Mouse (Mus musculus): ENCODE data around the gene Hist1h2aa.

Gene Hist1h2aa

DNA sequence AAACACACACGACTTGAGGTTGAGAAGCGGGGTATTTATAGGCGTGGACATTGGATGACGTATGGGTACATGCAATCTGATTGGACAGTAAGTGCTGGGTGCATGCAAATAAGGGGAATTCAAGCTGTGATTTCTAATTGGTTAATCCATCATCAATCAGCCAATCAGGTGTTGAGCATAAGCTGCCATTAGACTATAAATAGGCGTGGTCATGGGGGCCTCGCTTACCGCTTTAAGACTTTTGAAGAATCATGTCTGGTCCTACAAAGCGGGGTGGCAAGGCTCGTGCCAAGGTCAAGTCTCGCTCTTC lies at the start of gene Hist1h2aa:
Gene Hist1h2aa (plus strand): TSS at position 252 of the 310 bp plus-strand sequence.
- DNase-seq (ENCODE audit: low spot score): no peak

DNA sequence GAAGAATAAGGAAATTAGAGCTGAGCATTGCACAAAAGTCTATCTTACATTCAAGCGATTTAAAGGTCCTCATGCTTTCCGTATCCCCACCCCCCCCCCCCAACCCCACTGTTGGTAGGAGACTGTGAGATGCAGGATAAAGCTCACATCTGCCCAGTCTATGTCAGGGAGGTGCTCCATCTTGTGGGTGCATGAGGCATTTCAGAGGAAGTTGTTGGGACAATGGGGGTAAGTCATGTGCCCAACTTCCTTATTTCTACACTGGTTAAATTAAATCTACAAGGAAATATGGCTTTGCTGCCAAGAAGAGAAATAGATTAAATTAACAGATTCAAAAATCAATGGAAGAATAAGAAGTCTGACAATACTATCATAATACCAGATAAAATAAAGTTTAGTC lies 48.7 kb upstream of the Hist1h2aa start:
- no peak for DNase-seq (ENCODE audit: low spot score)

DNA sequence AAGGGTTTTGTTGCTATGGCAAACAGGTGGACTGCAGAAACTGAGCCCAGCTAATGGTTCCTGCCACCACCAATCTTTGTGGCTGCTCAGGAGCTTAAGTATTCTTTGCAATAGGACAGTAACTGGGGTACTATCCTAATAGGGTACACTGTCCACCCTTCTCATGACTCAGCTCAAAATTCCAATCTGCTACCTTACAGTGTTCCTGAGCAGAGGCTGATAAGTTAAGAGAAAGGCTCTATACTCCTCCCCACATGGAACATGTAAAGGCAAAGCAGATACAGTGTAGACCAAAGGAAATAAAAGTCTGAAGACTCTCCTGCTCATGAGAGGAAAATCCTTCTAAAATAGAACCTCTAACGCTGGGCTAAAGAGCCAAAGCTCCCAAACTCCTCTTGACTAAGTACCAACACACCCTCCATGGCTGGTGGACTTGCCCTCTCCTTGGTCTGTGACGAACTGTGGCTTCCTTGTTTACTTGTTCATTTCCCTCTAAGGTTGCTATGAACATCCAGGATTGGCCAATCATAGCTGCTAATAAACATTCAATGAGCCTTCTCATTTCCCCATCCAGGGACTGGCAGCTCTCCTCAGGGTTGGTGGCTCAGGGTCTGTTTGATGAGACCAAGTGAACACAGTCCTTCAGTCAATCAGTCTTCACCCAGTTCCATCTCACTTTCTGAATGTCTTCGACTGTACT lies 47.1 kb upstream of the Hist1h2aa start:
- no peak for DNase-seq (ENCODE audit: low spot score)

DNA sequence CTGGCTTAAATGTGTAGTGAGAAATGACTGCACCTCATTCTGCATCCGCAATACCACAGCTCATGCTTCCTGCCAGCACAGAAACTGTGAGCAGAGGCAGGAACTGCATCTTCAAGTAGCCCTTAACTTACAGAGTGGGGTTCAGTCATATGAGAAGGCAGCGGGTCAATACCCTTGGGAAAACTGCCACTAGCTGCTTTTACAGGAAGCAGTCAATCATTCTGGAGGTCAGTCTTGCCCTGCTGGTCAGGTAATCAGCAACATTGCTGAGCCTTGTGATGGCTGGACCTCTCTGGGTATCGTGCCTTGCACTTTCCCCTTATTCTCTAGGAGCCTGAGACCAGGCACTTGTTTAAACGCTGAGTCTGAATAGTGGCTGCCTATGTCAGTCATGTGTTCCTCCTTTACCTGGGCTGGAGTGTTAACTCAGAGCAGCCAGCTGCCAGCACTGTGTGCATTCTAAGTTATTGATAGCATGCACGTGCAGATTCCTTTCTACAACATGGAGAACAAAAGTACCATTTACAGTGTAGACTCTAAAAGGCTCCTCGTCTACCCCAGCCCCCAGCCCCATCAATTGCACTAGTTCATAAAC lies 45.2 kb upstream of the Hist1h2aa start:
- no peak for DNase-seq (ENCODE audit: low spot score)

GRCm38 (mm10) chr13:23892592-23893268 lies 41.5 kb upstream of the Hist1h2aa start:
- no peak for DNase-seq (ENCODE audit: low spot score)

DNA sequence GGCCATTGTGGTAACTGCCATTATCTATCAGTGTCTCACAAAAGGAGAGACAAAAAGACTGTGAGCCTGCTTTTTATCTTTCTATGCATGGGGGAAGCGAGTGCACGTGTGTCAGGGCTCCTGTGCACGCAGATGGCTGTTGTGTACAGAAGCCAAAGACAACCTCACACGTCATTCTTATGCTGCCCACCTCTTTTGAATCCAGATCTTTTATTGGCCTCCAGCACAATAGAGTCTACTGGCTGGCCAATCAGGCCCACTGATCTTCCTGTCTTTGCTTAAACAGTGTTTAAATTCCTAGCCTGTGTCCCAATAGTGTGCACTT lies 41.0 kb upstream of the Hist1h2aa start:
- DNase-seq (ENCODE audit: low spot score): no peak

- no peak for DNase-seq (ENCODE audit: low spot score)
Observed at GRCm38 (mm10) chr13:23898242-23898641, 36.0 kb upstream of the Hist1h2aa start.

GRCm38 (mm10) chr13:23906906-23907305 lies 27.4 kb upstream of the Hist1h2aa start:
- no peak for DNase-seq (ENCODE audit: low spot score)

DNA sequence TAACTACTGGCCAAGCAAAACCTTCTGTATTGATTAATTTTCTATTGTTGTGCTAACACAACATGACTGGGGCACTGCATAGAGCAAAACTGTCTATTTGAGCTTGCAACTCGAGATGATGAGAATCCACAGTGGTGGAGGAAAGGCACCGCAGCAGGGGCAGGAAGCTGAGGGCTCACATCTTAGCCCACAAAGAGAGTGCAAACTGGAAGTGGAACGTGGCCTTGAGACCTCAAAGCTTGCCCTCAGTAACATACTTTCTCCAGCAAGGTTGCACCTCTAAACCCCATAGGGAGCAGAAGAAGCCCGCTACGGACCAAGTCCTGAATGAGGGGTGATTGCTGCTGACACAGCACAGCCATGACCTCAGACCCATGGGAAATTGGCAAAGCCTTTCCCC lies 24.1 kb upstream of the Hist1h2aa start:
- DNase-seq (ENCODE audit: low spot score): no peak

DNA sequence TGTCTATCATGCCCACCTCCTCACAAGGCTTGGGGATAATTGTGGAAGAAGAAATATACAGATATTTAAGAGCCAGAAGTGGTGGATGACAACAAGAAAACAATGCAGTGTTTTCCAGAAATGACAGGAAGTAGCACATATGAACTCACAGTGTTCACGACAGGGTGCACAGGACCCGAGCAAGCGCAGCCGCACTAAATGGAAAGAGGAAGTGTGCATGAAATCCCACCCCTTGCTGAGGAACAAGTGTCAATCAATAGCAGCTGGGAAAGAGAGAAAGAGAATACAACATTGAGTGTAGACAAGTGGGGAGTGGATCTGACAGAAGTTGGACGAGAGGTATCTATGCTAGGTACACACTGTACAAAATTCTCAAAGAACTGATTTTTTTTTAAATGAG lies 22.9 kb upstream of the Hist1h2aa start:
- DNase-seq (ENCODE audit: low spot score): no peak

DNA sequence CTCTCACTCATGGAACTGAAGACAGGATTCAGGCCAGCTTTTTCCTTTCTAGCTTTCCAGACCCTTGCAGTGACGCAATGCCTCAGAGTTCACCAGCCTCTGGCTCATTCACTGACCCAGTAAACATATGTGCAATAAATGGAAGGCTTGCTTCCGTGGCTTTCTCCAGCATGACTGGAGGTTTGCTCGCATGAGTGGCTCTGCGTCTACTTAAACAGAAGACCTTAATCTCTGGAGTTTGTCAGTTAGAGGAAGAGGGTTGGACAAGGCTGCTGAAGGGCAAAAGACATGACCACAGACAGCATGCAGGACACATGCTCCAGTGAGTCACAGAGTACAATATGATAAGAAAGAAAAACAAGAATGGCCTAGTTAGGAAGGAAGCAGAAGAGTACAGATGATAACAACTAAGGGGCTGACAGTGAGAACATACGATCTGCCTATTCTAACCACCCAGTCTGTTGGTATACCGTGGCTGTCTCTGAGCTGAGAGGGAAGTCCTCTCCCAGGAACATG lies 20.4 kb upstream of the Hist1h2aa start:
- DNase-seq (ENCODE audit: low spot score): no peak

- no peak for DNase-seq (ENCODE audit: low spot score)
Observed at GRCm38 (mm10) chr13:23914376-23915167, 19.7 kb upstream of the Hist1h2aa start, which contains the start of gene Slc17a4. Slc17a4 (minus strand) TSS chr13:23915009.

GRCm38 (mm10) chr13:23916132-23916531 lies 18.1 kb upstream of the Hist1h2aa start:
- DNase-seq (ENCODE audit: low spot score): no peak

DNA sequence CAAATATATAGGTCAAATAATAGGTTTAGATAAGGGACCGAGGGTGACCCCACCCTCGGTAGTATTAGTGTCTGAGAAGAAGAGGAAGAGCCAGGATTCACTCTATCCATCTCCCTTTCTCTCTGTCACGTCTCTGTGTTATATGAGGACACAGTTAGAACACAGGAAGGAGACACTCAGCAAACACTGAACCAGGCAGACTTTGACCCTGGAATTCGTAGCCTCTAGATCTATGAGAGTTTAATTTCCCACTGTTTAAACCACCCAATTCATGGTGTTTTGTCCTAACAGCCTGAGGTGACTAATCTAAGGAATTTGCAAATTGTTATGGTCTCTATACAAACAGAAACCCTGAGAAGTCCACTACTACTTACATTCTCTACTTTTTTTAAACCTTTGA lies 16.6 kb upstream of the Hist1h2aa start:
- DNase-seq (ENCODE audit: low spot score): no peak

- DNase-seq (ENCODE audit: low spot score): no peak
Observed at GRCm38 (mm10) chr13:23925792-23926191, 8.5 kb upstream of the Hist1h2aa start.

- no peak for DNase-seq (ENCODE audit: low spot score)
Observed at GRCm38 (mm10) chr13:23928637-23929036, 5.6 kb upstream of the Hist1h2aa start.

DNA sequence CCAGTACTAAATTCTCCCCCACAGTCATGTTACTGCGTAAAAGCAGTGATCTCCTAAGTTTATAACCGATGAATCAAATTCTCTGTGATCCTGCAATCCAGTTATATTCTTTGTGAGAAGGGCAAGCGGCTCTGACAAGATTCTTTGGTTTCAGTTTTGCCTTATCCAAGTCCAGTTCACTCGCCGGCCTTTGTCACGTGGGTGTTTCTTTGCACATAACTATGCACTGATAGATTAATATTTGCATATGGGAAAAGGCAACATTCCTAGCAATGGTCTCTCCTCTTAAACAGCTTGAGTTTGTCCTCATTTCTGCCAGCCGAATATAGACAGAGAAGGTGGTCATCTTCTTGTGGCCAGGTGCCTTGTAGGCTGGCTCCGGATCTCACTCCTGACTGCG lies 3.8 kb upstream of the Hist1h2aa start:
- no peak for DNase-seq (ENCODE audit: low spot score)

DNA sequence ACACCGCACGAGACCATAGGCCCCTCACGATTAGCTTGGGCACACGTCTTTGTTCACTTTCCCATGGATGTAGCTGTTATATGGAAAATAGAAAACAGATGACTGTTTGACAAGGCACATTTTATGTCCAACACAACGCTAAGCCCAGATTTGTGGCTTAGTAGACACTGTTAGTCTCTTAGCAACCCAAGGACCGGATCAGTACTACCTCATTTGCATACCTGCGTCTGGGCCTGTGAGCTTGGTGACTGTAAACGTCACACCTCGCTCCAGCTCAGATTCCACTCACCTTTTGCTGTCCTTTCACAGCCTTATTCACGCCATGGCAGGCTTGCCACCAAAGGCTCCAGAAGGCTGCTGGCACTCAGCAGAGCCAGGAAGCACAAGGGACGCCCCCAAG lies 3.4 kb upstream of the Hist1h2aa start:
- no peak for DNase-seq (ENCODE audit: low spot score)

DNA sequence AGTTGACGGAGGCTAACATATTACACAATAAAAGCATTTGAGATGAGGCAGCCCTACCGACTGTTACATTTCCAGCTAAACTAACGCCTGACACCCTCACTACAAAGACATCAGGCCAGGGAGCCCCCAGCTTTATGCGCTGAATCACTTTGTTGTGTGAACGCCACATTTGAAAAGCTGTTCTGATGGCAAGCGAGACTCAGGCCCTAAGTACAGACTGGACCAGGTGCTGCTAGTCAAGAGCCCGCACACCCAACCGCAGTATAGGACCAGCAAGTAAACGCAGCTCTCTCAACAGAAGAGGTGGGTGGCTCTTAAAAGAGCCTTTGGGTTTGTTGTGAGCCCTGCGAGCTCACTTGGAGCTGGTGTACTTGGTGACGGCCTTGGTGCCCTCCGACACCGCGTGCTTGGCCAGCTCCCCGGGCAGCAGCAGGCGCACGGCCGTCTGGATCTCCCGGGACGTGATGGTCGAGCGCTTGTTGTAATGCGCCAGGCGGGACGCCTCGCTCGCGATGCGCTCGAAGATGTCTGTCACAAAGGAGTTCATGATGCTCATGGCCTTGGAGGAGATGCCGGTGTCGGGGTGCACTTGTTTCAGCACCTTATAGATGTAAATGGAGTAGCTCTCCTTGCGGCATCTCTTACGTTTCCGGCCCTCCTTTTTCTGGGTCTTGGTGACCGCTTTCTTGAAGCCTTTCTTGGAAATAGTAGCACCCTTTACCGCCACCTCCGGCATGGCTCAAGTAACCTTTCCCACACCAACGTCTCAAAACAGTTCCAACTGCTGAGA lies 646 bp upstream of the Hist1h2aa start, which contains the start of gene Hist1h2ba:
Gene Hist1h2ba (minus strand): TSS at position 736 of the 790 bp plus-strand sequence.
- no peak for DNase-seq (ENCODE audit: low spot score)

DNA sequence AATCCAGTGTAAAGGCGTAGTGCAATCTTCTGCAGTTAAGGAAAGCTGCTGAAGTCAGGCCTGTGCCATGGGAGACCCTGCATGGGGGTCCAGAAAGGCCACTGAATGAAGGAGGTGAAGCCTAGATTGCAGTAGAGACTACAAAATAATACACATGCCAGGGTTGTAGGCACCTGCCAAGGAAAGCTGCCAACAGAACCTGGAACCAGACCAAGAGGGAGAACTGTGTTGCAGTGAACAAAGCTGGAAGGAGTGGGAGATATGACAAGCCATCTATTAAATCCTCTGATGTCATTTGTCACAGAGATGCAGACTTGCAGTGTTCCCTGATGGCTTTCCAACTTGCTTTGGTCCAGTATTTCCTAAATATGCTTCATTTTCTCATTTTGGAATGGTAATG lies 4.4 kb downstream of the Hist1h2aa start:
- DNase-seq (ENCODE audit: low spot score): no peak

GRCm38 (mm10) chr13:23940291-23940690 lies 6.0 kb downstream of the Hist1h2aa start:
- no peak for DNase-seq (ENCODE audit: low spot score)

DNA sequence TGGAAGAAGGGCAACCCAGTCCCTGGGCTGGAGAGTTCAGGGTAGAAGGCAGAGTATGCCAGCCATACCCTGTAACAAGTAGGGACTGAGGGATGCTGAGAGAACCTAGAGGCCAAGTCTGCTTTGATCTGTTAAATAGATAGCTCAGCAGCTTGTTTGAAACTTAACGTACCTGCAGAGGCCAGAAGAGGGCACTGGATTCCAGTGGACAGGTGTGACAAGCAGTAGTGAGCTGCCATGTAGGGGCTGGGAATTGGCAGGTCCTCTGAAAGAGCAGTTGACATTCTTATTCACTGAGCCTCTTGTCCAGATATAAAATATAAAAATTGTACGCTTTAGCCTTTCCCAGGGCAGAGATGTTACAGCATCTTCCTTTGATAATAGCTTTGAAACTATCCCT lies 8.6 kb downstream of the Hist1h2aa start:
- DNase-seq (ENCODE audit: low spot score): no peak

All from testis, postnatal 10 days (tissue).